Mouse (Mus musculus): Measurements from ENCODE around the gene Sorbs1.

DNA sequence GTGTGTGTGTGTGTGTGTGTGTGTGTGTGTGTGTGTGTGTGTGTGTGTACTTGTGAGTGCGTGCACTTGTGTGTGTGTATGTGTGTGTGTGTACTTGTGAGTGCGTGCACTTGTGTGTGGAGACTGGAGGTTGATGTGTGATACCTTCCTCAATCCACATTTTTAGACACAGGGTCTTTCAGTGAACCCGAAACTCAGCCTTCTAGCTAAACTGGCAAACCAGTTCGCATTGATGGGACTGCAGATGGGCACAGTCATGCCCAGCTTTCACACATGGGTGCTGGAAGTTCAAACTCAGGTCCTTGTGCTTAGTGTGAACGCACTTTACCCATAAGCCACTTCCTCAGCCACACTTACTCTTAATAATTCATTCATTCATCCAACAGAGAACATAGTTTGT, 265.1 kb downstream of the Sorbs1 start:
- TF ChIP-seq POLR2A (IDR thresholded peaks at IDR 0.05; ENCODE audit: low read depth, low read length) (no peak), CTCF (IDR thresholded peaks at IDR 0.05; ENCODE audit: extremely low read depth, insufficient read length, insufficient replicate concordance, low read depth, low read length) (no peak)
